Mouse (Mus musculus): ENCODE results near the gene Prkce. TPM values are rescaled to one million over a fixed set of nuclear protein-coding genes. Genes with fewer than 3 reads are reported as not detected.

Gene Prkce
- polyA plus RNA-seq, 1 experiment from 2014 or later = 9.6 TPM

DNA sequence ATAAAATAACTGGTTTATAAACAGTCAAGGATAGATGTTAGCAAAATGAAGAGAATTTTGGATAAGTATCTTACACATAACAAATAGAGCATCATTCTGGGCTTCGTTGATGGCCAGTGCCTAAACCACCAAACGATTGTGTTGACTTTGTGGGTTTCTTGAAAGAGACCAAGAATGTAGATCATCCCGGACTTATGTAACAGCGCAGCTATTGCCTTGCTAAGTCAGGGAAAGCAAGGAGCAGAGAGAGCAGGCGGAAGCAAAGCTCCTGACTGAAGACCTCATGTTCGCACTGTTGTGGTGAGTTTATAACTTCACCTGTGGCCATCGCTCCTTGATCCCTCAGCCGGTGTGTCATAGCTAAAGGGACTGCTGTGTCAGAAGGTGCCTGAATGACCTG, 38.7 kb downstream of the Prkce start:
- no peak overlapping the region for H3K4me3 ChIP-seq
- H3K36me3 ChIP-seq = no peaks in the 10 kb centered on the region
- H3K4me1 ChIP-seq (replicated peaks) = peaks cover 48% of the 10 kb centered on the region
- 83% methylated on average over 8 of the region's 8 CpGs for WGBS
- H3K9ac ChIP-seq = no peak overlapping the region
- H3K9me3 ChIP-seq (replicated peaks) = no peaks in the 10 kb centered on the region
- H3K4me2 ChIP-seq = no peak overlapping the region
- no peak for ATAC-seq (replicated peaks; ENCODE audit: insufficient number of reproducible peaks, insufficient read depth, low FRiP score, low read depth)
- no peaks in the 10 kb centered on the region for H3K27me3 ChIP-seq
- no peak overlapping the region for H3K27ac ChIP-seq

DNA sequence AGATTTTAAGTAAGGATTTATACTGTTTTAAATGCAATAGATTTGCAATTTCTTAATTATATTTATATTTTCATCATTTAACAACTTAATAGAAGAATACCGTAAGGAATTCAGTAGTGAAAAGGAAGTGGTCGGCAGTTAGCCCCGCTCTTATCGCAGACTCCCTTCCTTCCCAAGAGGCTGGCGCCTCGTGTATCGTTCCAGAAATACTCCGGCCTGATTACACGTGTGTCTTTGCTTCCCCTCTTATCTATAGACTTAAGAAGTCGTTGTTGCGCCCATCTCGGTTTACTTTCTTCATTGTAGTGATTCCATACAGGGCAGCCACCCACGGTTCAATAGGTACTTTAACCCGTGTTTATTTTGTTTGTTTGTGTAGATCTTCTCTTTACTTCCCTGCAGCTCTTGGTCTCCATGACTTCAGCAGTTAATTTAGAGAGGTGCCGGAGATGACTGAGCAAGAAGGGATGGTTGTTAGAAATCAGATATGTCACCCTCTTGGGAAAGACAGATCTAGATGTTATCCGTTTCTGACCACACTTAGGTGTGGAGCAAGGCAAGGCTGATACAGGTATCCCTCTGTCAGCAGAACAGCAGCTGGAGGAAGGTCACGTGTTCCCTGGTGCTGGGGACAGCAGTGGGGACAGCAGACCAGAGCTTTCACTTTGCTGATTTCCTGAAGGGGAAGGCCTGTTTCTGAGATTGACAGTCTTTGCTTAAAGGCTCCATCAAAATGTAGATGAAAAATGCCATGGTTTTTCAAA, 40.7 kb downstream of the Prkce start:
- no peak overlapping the region for H3K9ac ChIP-seq
- H3K27me3 ChIP-seq = no peaks in the 10 kb centered on the region
- H3K4me2 ChIP-seq = peak overlapping the region; percentile 42
- no peaks in the 10 kb centered on the region for H3K9me3 ChIP-seq (replicated peaks)
- H3K36me3 ChIP-seq = no peaks in the 10 kb centered on the region
- ATAC-seq (replicated peaks; ENCODE audit: insufficient number of reproducible peaks, insufficient read depth, low FRiP score, low read depth) = no peak
- H3K27ac ChIP-seq = no peak overlapping the region
- 18% methylated on average over 17 of the region's 17 CpGs for WGBS
- peaks cover 42% of the 10 kb centered on the region for H3K4me1 ChIP-seq (replicated peaks)
- no peak overlapping the region for H3K4me3 ChIP-seq

GRCm38 (mm10) chr17:86208821-86209186, 41.2 kb downstream of the Prkce start:
- Histone ChIP-seq H3K4me3 (no peak overlapping the region), H3K4me1 (replicated peaks) (peaks cover 36% of the 10 kb centered on the region), H3K36me3 (no peaks in the 10 kb centered on the region), H3K27me3 (no peaks in the 10 kb centered on the region), H3K9ac (no peak overlapping the region), H3K4me2 (no peak overlapping the region), H3K27ac (no peak overlapping the region), H3K9me3 (replicated peaks) (no peaks in the 10 kb centered on the region)
- 77% methylated on average over 5 of the region's 5 CpGs for WGBS
- no peak for ATAC-seq (replicated peaks; ENCODE audit: insufficient number of reproducible peaks, insufficient read depth, low FRiP score, low read depth)

DNA sequence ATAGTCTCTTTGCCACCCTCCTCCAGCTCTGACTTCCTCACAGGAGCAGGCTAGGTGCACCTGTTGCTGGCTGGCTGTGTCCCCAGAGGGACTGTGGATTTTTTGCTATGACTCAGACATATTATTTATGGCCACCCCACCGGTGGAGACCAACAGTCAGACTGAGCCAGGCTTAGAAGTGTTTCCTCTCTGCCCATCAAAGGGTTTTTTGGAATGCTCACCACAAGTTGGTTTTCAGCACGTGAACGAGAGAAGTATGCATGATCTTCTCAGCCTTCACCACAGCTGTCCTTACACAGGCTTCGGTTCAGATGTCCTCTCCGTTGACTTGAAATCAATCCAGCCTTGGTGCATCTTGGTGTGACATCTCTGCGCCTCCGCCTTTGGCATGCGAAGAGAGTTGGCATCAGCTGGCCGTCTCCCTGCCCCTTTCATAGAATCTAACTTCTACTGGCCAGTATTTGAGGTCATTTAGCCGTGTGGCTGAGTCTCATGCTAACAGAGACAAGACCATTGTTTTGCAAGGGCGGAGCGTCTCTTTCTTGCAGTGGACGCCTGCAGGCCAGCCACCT, 42.2 kb downstream of the Prkce start:
- Histone ChIP-seq H3K9ac (no peak overlapping the region), H3K4me1 (replicated peaks) (peaks cover 27% of the 10 kb centered on the region), H3K4me3 (no peak overlapping the region)

DNA sequence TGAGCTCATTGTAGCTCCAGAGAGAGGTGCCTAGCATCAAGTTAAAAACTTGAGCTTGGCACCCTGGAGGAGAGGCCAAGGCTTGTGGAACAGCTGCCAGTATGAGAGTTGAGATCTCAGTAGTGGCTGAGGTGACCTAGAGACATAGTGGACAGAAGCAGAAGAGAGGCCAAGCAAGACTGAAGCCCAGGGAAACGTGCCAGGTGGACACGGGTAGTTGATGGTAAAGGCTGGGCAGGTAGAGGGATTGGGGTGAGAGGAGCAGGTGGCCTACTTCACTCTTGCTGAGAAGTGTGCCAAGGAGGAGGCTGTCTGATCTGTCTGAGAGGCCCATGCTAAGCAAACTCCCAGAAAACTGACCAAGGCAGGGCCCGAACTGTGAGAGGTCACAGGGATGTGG, 44.6 kb downstream of the Prkce start:
- no peaks in the 10 kb centered on the region for H3K9me3 ChIP-seq (replicated peaks)
- no peaks in the 10 kb centered on the region for H3K36me3 ChIP-seq
- no peaks in the 10 kb centered on the region for H3K27me3 ChIP-seq
- no peak for ATAC-seq (replicated peaks; ENCODE audit: insufficient number of reproducible peaks, insufficient read depth, low FRiP score, low read depth)
- H3K4me1 ChIP-seq (replicated peaks) = peaks cover 24% of the 10 kb centered on the region
- H3K9ac ChIP-seq = no peak overlapping the region
- H3K4me2 ChIP-seq = no peak overlapping the region
- H3K4me3 ChIP-seq = no peak overlapping the region
- 91% methylated on average over 3 of the region's 3 CpGs for WGBS
- H3K27ac ChIP-seq = no peak overlapping the region

More for the DNA sequence above, 42.2 kb downstream of the Prkce start:
- Histone ChIP-seq H3K36me3 (no peaks in the 10 kb centered on the region), H3K27me3 (no peaks in the 10 kb centered on the region), H3K4me2 (no peak overlapping the region), H3K9me3 (replicated peaks) (no peaks in the 10 kb centered on the region), H3K27ac (no peak overlapping the region)
- no peak for ATAC-seq (replicated peaks; ENCODE audit: insufficient number of reproducible peaks, insufficient read depth, low FRiP score, low read depth)
- WGBS = 77% methylated on average over 13 of the region's 13 CpGs

GRCm38 (mm10) chr17:86214285-86214684, 46.7 kb downstream of the Prkce start:
- WGBS = 49% methylated on average over 9 of the region's 9 CpGs
- no peak for ATAC-seq (replicated peaks; ENCODE audit: insufficient number of reproducible peaks, insufficient read depth, low FRiP score, low read depth)
- H3K9ac ChIP-seq = no peak overlapping the region
- H3K9me3 ChIP-seq (replicated peaks) = no peaks in the 10 kb centered on the region
- H3K4me3 ChIP-seq = no peak overlapping the region
- H3K27ac ChIP-seq = no peak overlapping the region
- H3K36me3 ChIP-seq = no peaks in the 10 kb centered on the region
- H3K4me2 ChIP-seq = no peak overlapping the region
- H3K27me3 ChIP-seq = no peaks in the 10 kb centered on the region
- H3K4me1 ChIP-seq (replicated peaks) = peaks cover 9% of the 10 kb centered on the region; the same call in 1 of the 2 replicates

GRCm38 (mm10) chr17:86214741-86215140, 47.2 kb downstream of the Prkce start:
- H3K4me2 ChIP-seq = no peak overlapping the region
- H3K27me3 ChIP-seq = no peaks in the 10 kb centered on the region
- no peak overlapping the region for H3K27ac ChIP-seq
- H3K4me3 ChIP-seq = no peak overlapping the region
- no peak for ATAC-seq (replicated peaks; ENCODE audit: insufficient number of reproducible peaks, insufficient read depth, low FRiP score, low read depth)
- H3K36me3 ChIP-seq = no peaks in the 10 kb centered on the region
- no peaks in the 10 kb centered on the region for H3K9me3 ChIP-seq (replicated peaks)
- peaks cover 4% of the 10 kb centered on the region; the same call in 1 of the 2 replicates for H3K4me1 ChIP-seq (replicated peaks)
- no peak overlapping the region for H3K9ac ChIP-seq
- WGBS = 79% methylated on average over 14 of the region's 14 CpGs

- 75% methylated on average over 7 of the region's 7 CpGs for WGBS
- no peak for ATAC-seq (replicated peaks; ENCODE audit: insufficient number of reproducible peaks, insufficient read depth, low FRiP score, low read depth)
- Histone ChIP-seq H3K27me3 (no peaks in the 10 kb centered on the region), H3K4me3 (no peak overlapping the region), H3K36me3 (no peaks in the 10 kb centered on the region), H3K9me3 (replicated peaks) (no peaks in the 10 kb centered on the region), H3K9ac (no peak overlapping the region), H3K27ac (no peak overlapping the region), H3K4me2 (no peak overlapping the region), H3K4me1 (replicated peaks) (no peaks in the 10 kb centered on the region)
These were observed 48.2 kb downstream of the Prkce start for GRCm38 (mm10) chr17:86215771-86216170.

- no peaks in the 10 kb centered on the region for H3K4me1 ChIP-seq (replicated peaks)
- H3K27me3 ChIP-seq = no peaks in the 10 kb centered on the region
- WGBS = 70% methylated on average over 5 of the region's 5 CpGs
- no peaks in the 10 kb centered on the region for H3K36me3 ChIP-seq
- ATAC-seq (replicated peaks; ENCODE audit: insufficient number of reproducible peaks, insufficient read depth, low FRiP score, low read depth) = no peak
- H3K27ac ChIP-seq = no peak overlapping the region
- H3K4me2 ChIP-seq = no peak overlapping the region
- H3K9ac ChIP-seq = no peak overlapping the region
- no peaks in the 10 kb centered on the region for H3K9me3 ChIP-seq (replicated peaks)
- no peak overlapping the region for H3K4me3 ChIP-seq
These were observed 49.9 kb downstream of the Prkce start for GRCm38 (mm10) chr17:86217468-86217867.

- no peak for ATAC-seq (replicated peaks; ENCODE audit: insufficient number of reproducible peaks, insufficient read depth, low FRiP score, low read depth)
- 75% methylated on average over 11 of the region's 11 CpGs for WGBS
- H3K27ac ChIP-seq = no peak overlapping the region
- H3K4me3 ChIP-seq = no peak overlapping the region
- no peak overlapping the region for H3K4me2 ChIP-seq
- H3K9ac ChIP-seq = no peak overlapping the region
- no peaks in the 10 kb centered on the region for H3K27me3 ChIP-seq
- no peaks in the 10 kb centered on the region for H3K9me3 ChIP-seq (replicated peaks)
- H3K4me1 ChIP-seq (replicated peaks) = no peaks in the 10 kb centered on the region
- no peaks in the 10 kb centered on the region for H3K36me3 ChIP-seq
These were observed 51.0 kb downstream of the Prkce start for GRCm38 (mm10) chr17:86218553-86218952.

DNA sequence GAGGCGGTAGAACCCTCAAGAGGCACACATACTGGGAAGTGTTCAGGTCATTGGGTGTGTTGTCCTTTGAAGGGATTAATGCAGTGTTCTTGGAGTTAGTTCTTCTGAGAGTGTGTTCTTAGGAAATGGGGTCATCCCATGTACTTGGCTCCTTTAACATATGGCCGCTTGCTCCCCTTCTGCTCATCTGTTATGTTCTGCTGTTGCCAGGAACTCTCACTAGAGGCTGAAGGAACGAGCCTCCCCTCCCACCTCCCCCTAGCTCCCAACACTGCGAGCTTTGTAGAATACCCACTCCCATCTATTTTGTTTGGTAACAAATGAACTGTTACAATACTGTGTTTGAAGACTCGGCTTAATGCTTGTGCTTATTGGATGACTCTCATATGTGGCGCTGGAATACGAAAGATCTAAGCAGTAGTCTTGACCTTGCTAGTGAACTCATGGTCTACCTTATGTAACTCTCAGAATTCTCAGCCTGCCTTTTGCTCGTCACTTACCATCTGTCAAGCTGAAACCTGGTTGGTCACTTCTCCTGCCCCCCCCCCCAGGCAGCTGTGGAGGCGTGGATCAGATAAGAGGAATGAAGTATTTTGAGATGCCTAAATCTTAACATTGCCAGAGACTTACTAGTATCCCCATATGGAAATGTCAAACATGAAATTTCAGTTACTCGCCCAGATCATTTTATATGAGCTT, 58.1 kb downstream of the Prkce start:
- H3K27me3 ChIP-seq = no peaks in the 10 kb centered on the region
- H3K4me1 ChIP-seq (replicated peaks) = peaks cover 13% of the 10 kb centered on the region; the same call in 1 of the 2 replicates
- H3K4me2 ChIP-seq = no peak overlapping the region
- ATAC-seq (replicated peaks; ENCODE audit: insufficient number of reproducible peaks, insufficient read depth, low FRiP score, low read depth) = no peak
- no peak overlapping the region for H3K9ac ChIP-seq
- no peak overlapping the region for H3K4me3 ChIP-seq
- H3K9me3 ChIP-seq (replicated peaks) = no peaks in the 10 kb centered on the region
- H3K36me3 ChIP-seq = no peaks in the 10 kb centered on the region
- H3K27ac ChIP-seq = no peak overlapping the region
- 77% methylated on average over 10 of the region's 10 CpGs for whole genome bisulfite sequencing
